Mouse (Mus musculus): ENCODE data around the gene Gas8. TPM values are rescaled to one million over a fixed set of nuclear protein-coding genes. Genes with fewer than 3 reads are reported as not detected.

Gas8 gene
- polyA plus RNA-seq (2015; fragmentation: Illumina TruSeq; extraction: RNeasy Lipid Tissue Mini Kit (QIAGEN cat#74804); ENCODE audit: low read depth, low replicate concordance): 24.2 TPM

DNA sequence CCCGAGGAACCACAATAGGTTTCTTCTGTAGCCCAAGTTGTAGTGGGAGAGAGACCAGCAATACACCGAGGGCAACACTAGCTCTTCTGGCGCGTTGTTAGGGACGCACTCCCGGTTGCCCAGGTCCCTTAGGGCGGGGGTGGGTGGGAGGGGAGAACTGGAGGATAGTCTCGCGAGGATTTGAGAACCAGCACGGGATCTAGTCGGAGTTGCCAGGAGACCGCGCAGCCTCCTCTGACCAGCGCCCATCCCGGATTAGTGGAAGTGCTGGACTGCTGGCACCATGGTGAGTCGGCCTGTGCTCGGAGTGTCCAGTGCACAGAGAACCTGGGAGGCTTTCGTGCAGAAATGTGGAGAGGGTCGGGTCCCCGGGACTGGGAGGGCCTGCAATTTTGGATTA lies at the start of gene Gas8:
Gene Gas8 (plus strand): TSS at position 168 of the 400 bp plus-strand sequence.

DNA sequence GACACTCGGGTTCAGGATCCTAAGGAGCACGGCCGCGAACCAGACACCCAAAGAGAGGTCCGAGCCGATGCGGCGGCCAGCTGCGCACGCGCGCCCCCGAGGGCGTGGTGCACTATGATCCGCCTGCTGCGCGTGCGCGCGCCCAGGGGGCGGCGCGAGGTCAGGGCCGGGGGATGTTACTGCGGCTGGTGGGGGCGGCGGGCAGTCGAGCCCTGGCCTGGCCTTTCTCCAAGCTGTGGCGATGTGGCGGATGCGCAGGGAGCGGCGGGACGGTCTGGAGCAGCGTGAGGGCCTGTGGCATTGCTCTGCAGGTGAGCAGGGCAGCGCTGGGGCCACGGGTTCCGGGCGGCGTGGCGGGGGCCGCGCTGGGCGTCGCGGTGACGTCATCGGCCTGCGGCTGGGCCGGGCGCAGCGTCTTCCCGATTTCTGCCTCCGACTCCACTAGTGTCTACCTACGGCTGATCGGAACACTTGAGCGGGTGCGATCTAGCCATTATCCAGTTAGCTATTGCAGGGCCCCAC lies 40.8 kb upstream of the Gas8 start, which contains the start of gene Afg3l1:
Gene Afg3l1 (plus strand): TSS at position 167 of the 522 bp plus-strand sequence.

GRCm38 (mm10) chr8:123514781-123515539 lies 3.7 kb upstream of the Gas8 start, which contains the start of gene Dbndd1:
Gene Dbndd1, minus strand, starts transcription at chr8:123515463.

Other genes with a start within 250 kb of the Gas8 start
- gene Fanca, start 200.3 kb upstream of the Gas8 start, polyA plus RNA-seq (2015; fragmentation: Illumina TruSeq; extraction: RNeasy Lipid Tissue Mini Kit (QIAGEN cat#74804); ENCODE audit: low read depth, low replicate concordance): 3.4 TPM
- 18.7 TPM for gene Spire2, start 186.1 kb upstream of the Gas8 start, polyA plus RNA-seq (2015; fragmentation: Illumina TruSeq; extraction: RNeasy Lipid Tissue Mini Kit (QIAGEN cat#74804); ENCODE audit: low read depth, low replicate concordance)
- 576 TPM for gene Tcf25, start 145.1 kb upstream of the Gas8 start, polyA plus RNA-seq (2015; fragmentation: Illumina TruSeq; extraction: RNeasy Lipid Tissue Mini Kit (QIAGEN cat#74804); ENCODE audit: low read depth, low replicate concordance)
- gene Mc1r, start 111.7 kb upstream of the Gas8 start, polyA plus RNA-seq (2015; fragmentation: Illumina TruSeq; extraction: RNeasy Lipid Tissue Mini Kit (QIAGEN cat#74804); ENCODE audit: low read depth, low replicate concordance): not detected
- gene Tubb3, start 107.4 kb upstream of the Gas8 start, polyA plus RNA-seq (2015; fragmentation: Illumina TruSeq; extraction: RNeasy Lipid Tissue Mini Kit (QIAGEN cat#74804); ENCODE audit: low read depth, low replicate concordance): 447 TPM
- gene Def8, start 95.3 kb upstream of the Gas8 start, polyA plus RNA-seq (2015; fragmentation: Illumina TruSeq; extraction: RNeasy Lipid Tissue Mini Kit (QIAGEN cat#74804); ENCODE audit: low read depth, low replicate concordance): 41.9 TPM
- gene Afg3l1, start 40.9 kb upstream of the Gas8 start, polyA plus RNA-seq (2015; fragmentation: Illumina TruSeq; extraction: RNeasy Lipid Tissue Mini Kit (QIAGEN cat#74804); ENCODE audit: low read depth, low replicate concordance): 16.0 TPM
- gene Dbndd1, start 3.4 kb upstream of the Gas8 start, polyA plus RNA-seq (2015; fragmentation: Illumina TruSeq; extraction: RNeasy Lipid Tissue Mini Kit (QIAGEN cat#74804); ENCODE audit: low read depth, low replicate concordance): 27.7 TPM
- gene Rhou, start 135.1 kb downstream of the Gas8 start, polyA plus RNA-seq (2015; fragmentation: Illumina TruSeq; extraction: RNeasy Lipid Tissue Mini Kit (QIAGEN cat#74804); ENCODE audit: low read depth, low replicate concordance): 28.1 TPM